ENCODE assay signal across 9 mouse cellular contexts in the genomic region with DNA sequence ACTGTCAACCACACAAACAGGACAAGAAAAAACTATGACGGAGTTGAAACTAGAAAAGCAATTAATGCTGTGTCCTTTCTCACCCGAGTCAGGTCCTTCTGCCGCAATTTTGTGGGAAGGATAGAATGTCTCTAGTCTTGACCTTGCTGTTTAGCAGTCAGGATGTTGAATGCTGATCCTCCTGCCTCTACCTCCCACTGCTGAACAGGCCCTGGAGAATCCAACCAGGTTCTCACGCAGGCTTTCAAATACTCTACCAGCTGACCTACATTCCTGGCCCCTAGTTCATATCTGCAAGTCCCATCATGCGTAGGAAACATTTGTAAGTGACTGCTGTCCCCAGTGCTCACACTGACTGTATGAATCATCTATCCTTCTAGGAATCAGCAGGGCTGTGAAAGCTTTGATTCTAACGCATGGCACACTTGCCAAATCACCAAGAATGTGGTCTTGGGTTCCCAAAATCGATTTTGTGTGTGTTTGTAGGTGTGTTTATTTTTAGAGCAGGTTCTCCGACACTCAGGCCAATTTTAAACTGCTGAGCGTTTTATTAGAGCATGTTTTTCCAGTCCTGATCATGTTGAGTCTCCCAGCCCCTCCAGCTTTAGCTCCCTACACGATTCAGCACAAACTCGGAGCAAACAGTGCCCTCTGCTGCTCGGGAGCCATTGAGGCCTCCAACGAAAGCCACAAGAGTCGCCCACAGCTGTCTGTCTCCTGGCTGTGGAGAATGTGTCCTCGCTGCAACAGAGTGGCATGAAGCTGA.
DNase-seq lines count a peak whose midpoint lies in the region; ATAC-seq and TF ChIP-seq lines count a peak whose summit lies in the region.
"Had no signal": no experiment of that assay in that cellular context is flagged by ENCODE, and none has a peak within 500 bp of the region (broad histone marks: within the 10 kb centered on the region; RNA-seq: fewer than 3 reads in every experiment).

No protein-coding gene starts in this region.

- H3K4me2 ChIP-seq in liver, postnatal 0 days (ENCODE audit: low read depth, low read length), result no peak overlapping the region

- no peaks in the 10 kb centered on the region for H3K27me3 ChIP-seq in liver, postnatal 0 days (ENCODE audit: insufficient read depth, low read length)

- no peak overlapping the region for H3K4me3 ChIP-seq in liver, postnatal 0 days (ENCODE audit: low read depth, low read length)

- TF ChIP-seq EP300 in liver, postnatal 0 days (IDR thresholded peaks at IDR 0.05; ENCODE audit: low read depth), result no peak

- no peak overlapping the region for H3K9ac ChIP-seq in liver, postnatal 0 days (replicated peaks)

- no peak for ATAC-seq in liver, postnatal 0 days

- peak; percentile 29 for DNase-seq in ovary, postnatal 14 days (ENCODE audit: low spot score)
- DNase-seq in ovary, postnatal 10 days (ENCODE audit: low spot score), result no peak
- peak; percentile 45 for DNase-seq in cerebellum, adult 9-10 months
- DNase-seq in frontal cortex, postnatal 14 days (ENCODE audit: low spot score in 2 of 2), result peak; percentile 40 to 57
- DNase-seq in kidney, postnatal 10 days, result peak; percentile 78
- DNase-seq in liver, postnatal 0 days, result peak; percentile 48
- DNase-seq in retina, postnatal 7 days (ENCODE audit: low read depth, low spot score), result peak; percentile 62
- peak; percentile 26 to 53 for DNase-seq in urinary bladder, postnatal 36 days (ENCODE audit: low spot score in 2 of 2)

- WGBS in liver, postnatal 0 days (ENCODE audit: insufficient replicate concordance), result 42% methylated on average over 15 of the region's 15 CpGs

- no peaks in the 10 kb centered on the region for H3K9me3 ChIP-seq in liver, postnatal 0 days (ENCODE audit: low read length)

- no peaks in the 10 kb centered on the region for H3K36me3 ChIP-seq in liver, postnatal 0 days (replicated peaks; ENCODE audit: insufficient read depth, low read length)

- H3K4me1 ChIP-seq in liver, postnatal 0 days (ENCODE audit: insufficient read depth), result no peaks in the 10 kb centered on the region; the same call in 1 of the 2 replicates

- TF ChIP-seq CTCF in liver, postnatal 0 days (IDR thresholded peaks at IDR 0.05; ENCODE audit: low read depth), result peak; percentile 61

- no peak overlapping the region for H3K27ac ChIP-seq in liver, postnatal 0 days (ENCODE audit: low read depth)
- H3K27ac ChIP-seq: macrophage had no signal
